Mouse (Mus musculus): ENCODE data around the gene Samt3. TPM values are rescaled to one million over a fixed set of nuclear protein-coding genes. Genes with fewer than 3 reads are reported as not detected.

Samt3 gene
- polyA plus RNA-seq (2012; rRNA removed) = not detected in 2 replicates

GRCm38 (mm10) chrX:86043899-86044298 is at the start of gene Samt3:
Gene Samt3, plus strand, starts transcription at chrX:86044199.
- no peak within 1 kb of the TSS for H3K27ac ChIP-seq (ENCODE audit: insufficient read depth, low read length)
- DNase-seq (ENCODE audit: low read depth in 1 of 2, low spot score in 2 of 2) = no peak
- no peak within 1 kb of the TSS for H3K4me3 ChIP-seq (ENCODE audit: extremely low read depth, insufficient read depth, insufficient read length)
- H3K27me3 ChIP-seq (ENCODE audit: control insufficient read depth, insufficient read depth, low read length) = no peaks in the 10 kb centered on the region
- TF ChIP-seq CTCF (IDR thresholded peaks at IDR 0.05; ENCODE audit: extremely low read depth, insufficient read depth, insufficient read length, insufficient replicate concordance) = no peak
- no peak for TF ChIP-seq POLR2A (IDR thresholded peaks at IDR 0.05; ENCODE audit: low read depth, low read length)
- no peaks in the 10 kb centered on the region for H3K4me1 ChIP-seq (ENCODE audit: control insufficient read depth, insufficient read depth, insufficient read length)
- H3K36me3 ChIP-seq (ENCODE audit: control insufficient read depth, insufficient read depth, low read length) = no peaks in the 10 kb centered on the region

GRCm38 (mm10) chrX:86016591-86016990 is 27.4 kb upstream of the Samt3 start:
- Histone ChIP-seq H3K4me1 (ENCODE audit: control insufficient read depth, insufficient read depth, insufficient read length) (no peaks in the 10 kb centered on the region), H3K27ac (ENCODE audit: insufficient read depth, low read length) (no peak overlapping the region), H3K27me3 (ENCODE audit: control insufficient read depth, insufficient read depth, low read length) (no peaks in the 10 kb centered on the region), H3K36me3 (ENCODE audit: control insufficient read depth, insufficient read depth, low read length) (no peaks in the 10 kb centered on the region), H3K4me3 (ENCODE audit: extremely low read depth, insufficient read depth, insufficient read length) (no peak overlapping the region)
- 34% methylated on average over 1 of the region's 1 CpGs for WGBS
- TF ChIP-seq POLR2A (IDR thresholded peaks at IDR 0.05; ENCODE audit: low read depth, low read length) (no peak), CTCF (IDR thresholded peaks at IDR 0.05; ENCODE audit: extremely low read depth, insufficient read depth, insufficient read length, insufficient replicate concordance) (no peak)
- no peak for DNase-seq (ENCODE audit: low read depth in 1 of 2, low spot score in 2 of 2)

DNA sequence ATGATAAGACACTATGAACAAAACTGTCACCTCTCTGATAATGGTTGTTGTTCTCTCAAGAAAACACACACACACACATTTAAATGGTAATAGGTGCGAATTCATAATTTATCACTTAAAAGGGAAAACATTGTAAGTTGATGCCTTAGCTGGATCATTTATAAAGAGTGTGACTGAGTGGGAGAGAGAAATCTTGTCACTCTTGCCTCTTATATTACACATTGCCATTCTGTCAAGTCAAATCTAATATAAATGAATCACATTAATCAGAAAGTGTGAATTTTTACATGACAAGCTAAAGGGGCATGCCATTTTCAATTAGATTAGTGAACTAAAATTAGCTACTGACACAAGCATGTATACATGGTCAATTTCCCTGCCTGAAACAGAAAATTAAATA is 44.7 kb downstream of the Samt3 start:
- DNase-seq (ENCODE audit: low read depth in 1 of 2, low spot score in 2 of 2) = no peak
- Histone ChIP-seq H3K27ac (ENCODE audit: insufficient read depth, low read length) (no peak overlapping the region), H3K27me3 (ENCODE audit: control insufficient read depth, insufficient read depth, low read length) (no peaks in the 10 kb centered on the region), H3K36me3 (ENCODE audit: control insufficient read depth, insufficient read depth, low read length) (no peaks in the 10 kb centered on the region), H3K4me3 (ENCODE audit: extremely low read depth, insufficient read depth, insufficient read length) (no peak overlapping the region), H3K4me1 (ENCODE audit: control insufficient read depth, insufficient read depth, insufficient read length) (no peaks in the 10 kb centered on the region)
- 83% methylated on average over 1 of the region's 1 CpGs for WGBS
- no peak for TF ChIP-seq POLR2A (IDR thresholded peaks at IDR 0.05; ENCODE audit: low read depth, low read length)

Other genes with a start within 250 kb of the Samt3 start
- 0.60 and 0.78 TPM in 2 replicates for gene 5430427O19Rik, start 173.8 kb upstream of the Samt3 start, polyA plus RNA-seq (2012; rRNA removed)
- gene Nr0b1, start 147.6 kb downstream of the Samt3 start, polyA plus RNA-seq (2012; rRNA removed) = not detected in 2 replicates

Measured in spleen, adult 2 months (tissue).